Mouse (Mus musculus): ENCODE results near the gene Sytl2.

GRCm38 (mm10) chr7:90265289-90265970 lies 36.6 kb upstream of the Sytl2 start, which contains the start of gene Ccdc83:
- TF ChIP-seq CTCF (IDR thresholded peaks at IDR 0.05; ENCODE audit: extremely low read depth, insufficient read depth, insufficient read length, insufficient replicate concordance): peak; percentile 99
- TF ChIP-seq POLR2A (IDR thresholded peaks at IDR 0.05; ENCODE audit: low read depth, low read length): no peak
